Mouse (Mus musculus): ENCODE results near the gene Mpv17l2.

DNA sequence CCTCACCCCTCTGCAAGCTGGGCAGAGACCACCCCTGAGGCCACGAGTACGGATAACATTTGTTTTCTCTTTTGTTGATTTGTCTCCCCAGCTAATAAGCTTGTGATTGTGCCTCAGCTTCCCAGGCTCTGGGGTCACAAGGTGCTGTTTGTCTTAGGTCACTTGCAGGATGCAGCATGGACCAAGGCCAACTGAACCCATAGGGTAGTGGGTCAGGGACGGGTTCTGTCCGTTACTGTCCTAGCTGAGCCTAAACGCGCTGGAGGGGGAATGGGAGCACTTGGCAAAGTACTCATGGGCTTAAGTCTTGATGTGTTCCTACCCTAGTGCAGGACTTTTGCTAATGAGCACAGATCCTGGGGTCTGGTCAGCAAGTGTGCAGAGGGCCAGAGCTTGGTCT lies 6.8 kb upstream of the Mpv17l2 start:
- no peak for TF ChIP-seq POLR2A (IDR thresholded peaks at IDR 0.05; ENCODE audit: insufficient read depth, low read depth, low read length)
- TF ChIP-seq CTCF (IDR thresholded peaks at IDR 0.05; ENCODE audit: insufficient read depth, low read depth, low read length), result no peak
